Comparison of ENCODE assay signal across 15 mouse cellular contexts in the genomic region with DNA sequence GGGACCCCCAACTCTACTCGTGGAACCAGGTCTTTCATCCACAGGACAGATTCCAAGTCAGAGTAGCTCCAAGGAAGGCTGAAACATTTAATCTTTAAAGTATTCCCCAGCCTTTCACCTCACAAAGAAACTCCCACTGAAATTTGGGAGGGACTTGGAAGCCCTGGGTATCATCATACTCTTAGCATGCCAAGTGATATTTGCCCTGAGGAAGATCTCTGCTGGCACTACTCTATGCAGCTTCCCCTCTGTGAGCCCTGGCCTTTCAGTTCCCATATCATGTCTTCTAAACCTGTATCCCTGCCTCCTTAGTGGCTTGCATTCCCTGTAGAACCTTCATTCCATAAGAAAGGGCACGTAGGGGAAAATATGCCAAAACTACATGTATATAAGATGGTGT.
"Had no signal": no experiment of that assay in that cellular context is flagged by ENCODE, and none has a peak within 500 bp of the region (broad histone marks: within the 10 kb centered on the region; RNA-seq: fewer than 3 reads in every experiment).

No protein-coding gene starts in this region.

- H3K36me3 ChIP-seq: neural tube, embryonic 15.5 days; stomach, embryonic 15.5 days had no signal

- H3K27me3 ChIP-seq: neural tube, embryonic 15.5 days; stomach, embryonic 15.5 days had no signal

- H3K9ac ChIP-seq: neural tube, embryonic 15.5 days; stomach, embryonic 15.5 days had no signal

- H3K4me1 ChIP-seq: neural tube, embryonic 15.5 days; stomach, embryonic 15.5 days had no signal

- H3K27ac ChIP-seq: neural tube, embryonic 15.5 days; stomach, embryonic 15.5 days; stomach, postnatal 0 days had no signal

- H3K9me3 ChIP-seq: neural tube, embryonic 15.5 days; stomach, embryonic 15.5 days had no signal

- H3K4me3 ChIP-seq: neural tube, embryonic 15.5 days; stomach, embryonic 15.5 days had no signal

- DNase-seq: retina, postnatal 1 day; right cerebral cortex, adult 18-20 months; right cerebral cortex, postnatal 14 days; right cerebral cortex, postnatal 25 days; right cerebral cortex, postnatal 4 days; spleen, adult 18-20 months; thymus, adult 18-20 months; thymus, adult 2 months; thymus, postnatal 14 days; thymus, postnatal 25 days; thymus, postnatal 36 days; thymus, postnatal 4 days had no signal

- H3K4me2 ChIP-seq: neural tube, embryonic 15.5 days; stomach, embryonic 15.5 days had no signal
